Comparison of ENCODE assay signal across 8 mouse cellular contexts in genomic region chr5:115790436-115790835, GRCm38 (mm10). TPM values are rescaled to one million over a fixed set of nuclear protein-coding genes. Genes with fewer than 3 reads are reported as not detected.
DNase-seq lines count a peak whose midpoint lies in the region; ATAC-seq lines count a peak whose summit lies in the region.

No protein-coding gene starts in this region.

- 12% methylated on average over 3 of the region's 3 CpGs for WGBS in neural tube, embryonic 15.5 days

- intact Hi-C loops in left cerebral cortex, postnatal 4 days (cut with DNase I), result no loop called here

- no peak overlapping the region; the same call in 1 of the 2 replicates for H3K27ac ChIP-seq in neural tube, embryonic 15.5 days (replicated peaks)

- no peak overlapping the region for H3K4me2 ChIP-seq in neural tube, embryonic 15.5 days

- ATAC-seq in neural tube, embryonic 15.5 days (ENCODE audit: low FRiP score), result no peak

- H3K9me3 ChIP-seq in neural tube, embryonic 15.5 days (replicated peaks), result 0 out of 2 replicates have a peak, but pooled peaks cover 4% of the 10 kb centered on the region

- DNase-seq in neural tube, embryonic 10.5 days (ENCODE audit: extremely low spot score, low spot score), result peak; percentile 48
- DNase-seq in brain, embryonic 18.5 days (ENCODE audit: low read depth, low spot score), result peak; percentile 32
- DNase-seq in fibroblast of lung, adult 2 months (ENCODE audit: low read depth), result peak; percentile 17
- DNase-seq in hindlimb bud, embryonic 11.5 days (ENCODE audit: extremely low spot score, low read depth, low spot score), result peak; percentile 62
- DNase-seq in left cerebral cortex, postnatal 4 days, result peak; percentile 64
- peak; percentile 63 for DNase-seq in ovary, postnatal 14 days (ENCODE audit: low spot score)
- DNase-seq in thymus, postnatal 14 days, result peak; percentile 75

- no peak overlapping the region for H3K4me3 ChIP-seq in neural tube, embryonic 15.5 days (replicated peaks)

- H3K27me3 ChIP-seq in neural tube, embryonic 15.5 days (replicated peaks), result no peaks in the 10 kb centered on the region

- no peak overlapping the region for H3K9ac ChIP-seq in neural tube, embryonic 15.5 days (replicated peaks)

- no peaks in the 10 kb centered on the region for H3K36me3 ChIP-seq in neural tube, embryonic 15.5 days

- H3K4me1 ChIP-seq in neural tube, embryonic 15.5 days, result peaks cover 2% of the 10 kb centered on the region; the same call in 1 of the 2 replicates

RNA-seq across cellular contexts. Expression of gene Cit, which starts 54.6 kb away (rescaled TPM):
- polyA plus RNA-seq in neural tube, embryonic 15.5 days (2015; fragmentation: Nextera tagmentation; extraction: Ambion mirVana), result 38.8 and 40.1 TPM in 2 replicates
- 10 to 100 TPM; 41.9 to 47.1 TPM for total RNA-seq in left cerebral cortex, postnatal 4 days (2021)

RNA-seq across cellular contexts. Expression of gene Bicdl1, which starts 59.0 kb away (rescaled TPM):
- 35.0 and 44.0 TPM in 2 replicates for polyA plus RNA-seq in neural tube, embryonic 15.5 days (2015; fragmentation: Nextera tagmentation; extraction: Ambion mirVana)
- 100 to 1,000 TPM; 144 to 151 TPM for total RNA-seq in left cerebral cortex, postnatal 4 days (2021)

Comparison
In these comparisons a context has a peak if more than half of its experiments do, and no peak if none do; other contexts are left out.
1. DNase-seq: peak in every context shown above with its lines; median percentile 75 in thymus, postnatal 14 days; 64 in left cerebral cortex, postnatal 4 days; 63 in ovary, postnatal 14 days; 62 in hindlimb bud, embryonic 11.5 days; 48 in neural tube, embryonic 10.5 days; 32 in brain, embryonic 18.5 days; 17 in fibroblast of lung, adult 2 months.